Mouse (Mus musculus) cerebellum, adult 11 months (tissue): ENCODE measurements around the gene Ttc24.

Experiments used
- DNase-seq: peaks from one replicate; pipeline ENCODE4 v3.0.0; 2022

The Ttc24 gene

GRCm38 (mm10) chr3:88074766-88075165, 3.3 kb downstream of the Ttc24 start:
- DNase-seq, result no peak

- no peak for DNase-seq
Measured at GRCm38 (mm10) chr3:88074351-88074750, 3.8 kb downstream of the Ttc24 start.

GRCm38 (mm10) chr3:88073631-88074030, 4.5 kb downstream of the Ttc24 start:
- DNase-seq, result no peak

- peak; percentile 81 for DNase-seq
Measured at GRCm38 (mm10) chr3:88071783-88072182, 6.3 kb downstream of the Ttc24 start.

GRCm38 (mm10) chr3:88068386-88068785, 9.7 kb downstream of the Ttc24 start:
- no peak for DNase-seq

GRCm38 (mm10) chr3:88057902-88058696, 20.0 kb downstream of the Ttc24 start, which contains the start of gene Naxe:
Gene Naxe (minus strand): TSS chr3:88058495.
- peak; percentile 82 for DNase-seq

- no peak for DNase-seq
Measured at GRCm38 (mm10) chr3:88057030-88057429, 21.1 kb downstream of the Ttc24 start.

GRCm38 (mm10) chr3:88049532-88049931, 28.6 kb downstream of the Ttc24 start:
- no peak for DNase-seq

GRCm38 (mm10) chr3:88042661-88043421, 35.3 kb downstream of the Ttc24 start, which contains the start of gene Gpatch4:
Gene Gpatch4 (plus strand): TSS chr3:88043108.
- peak; percentile 81 for DNase-seq

- DNase-seq, result no peak
Measured at GRCm38 (mm10) chr3:88035561-88036293, 42.4 kb downstream of the Ttc24 start.

- no peak for DNase-seq
Measured at GRCm38 (mm10) chr3:88033506-88033905, 44.6 kb downstream of the Ttc24 start.

GRCm38 (mm10) chr3:88030608-88031395, 47.3 kb downstream of the Ttc24 start:
- no peak for DNase-seq

GRCm38 (mm10) chr3:88027434-88028186, 50.5 kb downstream of the Ttc24 start, which contains the start of gene Hapln2:
Gene Hapln2 (minus strand): TSS chr3:88027583.
- DNase-seq, result no peak

GRCm38 (mm10) chr3:88026823-88027222, 51.3 kb downstream of the Ttc24 start:
- DNase-seq, result no peak

- no peak for DNase-seq
Measured at GRCm38 (mm10) chr3:88023192-88024074, 54.7 kb downstream of the Ttc24 start.

GRCm38 (mm10) chr3:88022322-88023191, 55.5 kb downstream of the Ttc24 start:
- peak; percentile 92 for DNase-seq
